Mouse (Mus musculus): ENCODE data around the gene Nmrk2. TPM values are rescaled to one million over a fixed set of nuclear protein-coding genes. Genes with fewer than 3 reads are reported as not detected.
A peak's percentile ranks its signal among the peaks of the same experiment; 100 is the strongest.
"Not testable (repeated sequence)": the region's sequence is repeated elsewhere in the genome, so short reads cannot be mapped to it uniquely, and the experiment has no call there.

The Nmrk2 gene
- polyA plus RNA-seq, 1 experiment from 2014 or later = not detected

DNA sequence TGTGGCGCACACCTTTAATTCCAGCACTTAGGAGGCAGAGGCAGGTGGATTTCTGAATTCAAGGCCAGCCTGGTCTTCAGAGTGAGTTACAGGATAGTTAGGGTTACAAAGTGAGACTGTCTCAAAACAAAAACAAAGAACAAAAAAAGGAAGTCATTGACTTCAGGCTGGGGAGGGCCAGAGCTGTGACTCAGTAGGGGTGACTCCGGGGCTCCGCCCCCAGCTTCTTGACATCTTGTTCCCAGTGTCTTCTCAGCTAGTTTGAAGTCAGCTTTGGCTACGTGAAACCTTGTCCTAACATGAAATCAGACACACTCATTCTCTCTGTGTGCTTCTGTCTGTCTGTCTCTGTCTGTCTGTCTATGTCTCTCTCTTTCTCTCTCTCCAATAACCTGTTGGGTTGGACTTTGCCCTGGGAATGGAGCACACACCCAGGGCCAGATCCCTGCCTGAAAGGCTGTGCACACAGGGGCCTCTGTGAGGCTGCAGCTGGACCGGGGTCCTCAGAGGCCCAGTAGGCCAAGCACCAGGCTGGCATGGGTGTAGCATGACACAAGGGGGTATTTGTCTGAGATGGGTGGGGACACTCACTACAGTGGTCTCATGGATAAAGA is 19.7 kb upstream of the Nmrk2 start:
- DNase-seq (ENCODE audit: low spot score) (no peak), ATAC-seq (replicated peaks; ENCODE audit: low FRiP score, low read depth) (no peak)
- Histone ChIP-seq H3K4me3 (replicated peaks; ENCODE audit: low read depth, low read length) (no peak overlapping the region), H3K36me3 (ENCODE audit: insufficient read depth, low read length) (no peaks in the 10 kb centered on the region), H3K4me1 (replicated peaks; ENCODE audit: insufficient read depth, low read length) (no peaks in the 10 kb centered on the region), H3K27ac (no peak overlapping the region), H3K27me3 (ENCODE audit: insufficient read depth, low read length) (no peaks in the 10 kb centered on the region), H3K4me2 (ENCODE audit: low read length) (no peak overlapping the region), H3K9me3 (replicated peaks; ENCODE audit: low read length) (no peaks in the 10 kb centered on the region), H3K9ac (ENCODE audit: low read depth, low read length) (no peak overlapping the region)
- WGBS = 86% methylated on average over 5 of the region's 5 CpGs
- TF ChIP-seq CTCF (IDR thresholded peaks at IDR 0.05; ENCODE audit: low read depth) = no peak

- H3K4me1 ChIP-seq (replicated peaks; ENCODE audit: insufficient read depth, low read length) = no peaks in the 10 kb centered on the region
- no peak overlapping the region for H3K9ac ChIP-seq (ENCODE audit: low read depth, low read length)
- no peak overlapping the region for H3K4me3 ChIP-seq (replicated peaks; ENCODE audit: low read depth, low read length)
- WGBS = 34% methylated on average over 7 of the region's 7 CpGs
- ATAC-seq (replicated peaks; ENCODE audit: low FRiP score, low read depth) (peak; percentile 79), DNase-seq (ENCODE audit: low spot score) (peak; percentile 62)
- H3K9me3 ChIP-seq (replicated peaks; ENCODE audit: low read length) = no peaks in the 10 kb centered on the region
- no peak overlapping the region for H3K4me2 ChIP-seq (ENCODE audit: low read length)
- no peaks in the 10 kb centered on the region for H3K27me3 ChIP-seq (ENCODE audit: insufficient read depth, low read length)
- TF ChIP-seq CTCF (IDR thresholded peaks at IDR 0.05; ENCODE audit: low read depth) = peak; percentile 86
- no peaks in the 10 kb centered on the region for H3K36me3 ChIP-seq (ENCODE audit: insufficient read depth, low read length)
- H3K27ac ChIP-seq = no peak overlapping the region
Observed at GRCm38 (mm10) chr10:81217964-81218363, 16.1 kb upstream of the Nmrk2 start.

DNA sequence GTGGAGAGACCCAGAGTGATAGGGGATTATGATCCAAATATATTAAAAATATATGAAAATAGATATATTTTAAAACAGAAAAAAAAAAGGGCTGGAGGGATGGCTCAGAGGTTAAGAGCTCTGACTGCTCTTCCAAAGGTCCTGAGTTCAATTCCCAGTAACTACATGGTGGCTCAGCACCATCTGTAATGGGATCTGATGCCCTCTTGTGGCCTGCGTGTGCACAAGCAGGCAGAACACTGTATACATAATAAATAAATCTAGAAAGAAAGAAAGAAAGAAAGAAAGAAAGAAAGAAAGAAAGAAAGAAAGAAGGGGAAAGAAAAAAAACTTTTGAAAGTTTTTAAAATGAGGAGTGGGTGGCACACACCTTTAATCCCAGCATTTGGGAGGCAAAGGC is 15.4 kb upstream of the Nmrk2 start:
- H3K27ac ChIP-seq; H3K4me3 ChIP-seq (replicated peaks; ENCODE audit: low read depth, low read length); ATAC-seq (replicated peaks; ENCODE audit: low FRiP score, low read depth); H3K4me1 ChIP-seq (replicated peaks; ENCODE audit: insufficient read depth, low read length); H3K9me3 ChIP-seq (replicated peaks; ENCODE audit: low read length); H3K9ac ChIP-seq (ENCODE audit: low read depth, low read length); H3K4me2 ChIP-seq (ENCODE audit: low read length); H3K36me3 ChIP-seq (ENCODE audit: insufficient read depth, low read length); H3K27me3 ChIP-seq (ENCODE audit: insufficient read depth, low read length): not testable (repeated sequence)
- WGBS = 19% methylated on average over 1 of the region's 1 CpGs
- peak; percentile 67 for TF ChIP-seq CTCF (IDR thresholded peaks at IDR 0.05; ENCODE audit: low read depth)
- peak; percentile 27 for DNase-seq (ENCODE audit: low spot score)

- H3K4me3 ChIP-seq (replicated peaks; ENCODE audit: low read depth, low read length) = no peak overlapping the region
- no peak overlapping the region for H3K27ac ChIP-seq
- ATAC-seq (replicated peaks; ENCODE audit: low FRiP score, low read depth) = no peak
- no peaks in the 10 kb centered on the region for H3K27me3 ChIP-seq (ENCODE audit: insufficient read depth, low read length)
- TF ChIP-seq CTCF (IDR thresholded peaks at IDR 0.05; ENCODE audit: low read depth) = no peak
- H3K9me3 ChIP-seq (replicated peaks; ENCODE audit: low read length) = no peaks in the 10 kb centered on the region
- H3K36me3 ChIP-seq (ENCODE audit: insufficient read depth, low read length) = no peaks in the 10 kb centered on the region
- no peak overlapping the region for H3K4me2 ChIP-seq (ENCODE audit: low read length)
- no peaks in the 10 kb centered on the region for H3K4me1 ChIP-seq (replicated peaks; ENCODE audit: insufficient read depth, low read length)
- WGBS = 82% methylated on average over 6 of the region's 6 CpGs
- DNase-seq (ENCODE audit: low spot score) = no peak
- no peak overlapping the region for H3K9ac ChIP-seq (ENCODE audit: low read depth, low read length)
Observed at GRCm38 (mm10) chr10:81216810-81217209, 15.0 kb upstream of the Nmrk2 start.

DNA sequence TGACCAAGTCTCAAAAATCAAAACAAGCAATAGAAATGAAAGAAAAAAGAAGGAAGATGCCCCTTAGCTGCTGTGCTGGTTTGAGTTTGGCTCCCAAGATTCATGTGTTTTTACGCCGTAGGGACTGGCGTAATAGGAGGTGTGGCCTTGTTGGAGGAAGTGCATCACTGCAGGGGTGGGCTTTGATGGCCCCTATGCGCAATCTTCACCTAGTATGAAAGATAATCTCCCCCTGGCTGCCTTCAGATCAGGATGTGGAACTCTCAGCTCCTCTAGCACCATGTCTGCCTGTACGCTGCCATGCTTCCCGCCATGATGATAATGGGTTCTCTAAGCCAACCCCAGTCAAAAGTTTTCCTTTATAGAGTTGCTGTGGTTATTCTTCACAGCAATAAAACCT is 14.4 kb upstream of the Nmrk2 start:
- Histone ChIP-seq H3K27me3 (ENCODE audit: insufficient read depth, low read length) (no peaks in the 10 kb centered on the region), H3K9ac (ENCODE audit: low read depth, low read length) (no peak overlapping the region), H3K4me2 (ENCODE audit: low read length) (no peak overlapping the region), H3K4me3 (replicated peaks; ENCODE audit: low read depth, low read length) (no peak overlapping the region), H3K9me3 (replicated peaks; ENCODE audit: low read length) (no peaks in the 10 kb centered on the region), H3K4me1 (replicated peaks; ENCODE audit: insufficient read depth, low read length) (no peaks in the 10 kb centered on the region), H3K27ac (no peak overlapping the region), H3K36me3 (ENCODE audit: insufficient read depth, low read length) (no peaks in the 10 kb centered on the region)
- ATAC-seq (replicated peaks; ENCODE audit: low FRiP score, low read depth) (no peak), DNase-seq (ENCODE audit: low spot score) (no peak)
- no peak for TF ChIP-seq CTCF (IDR thresholded peaks at IDR 0.05; ENCODE audit: low read depth)
- WGBS = 90% methylated on average over 6 of the region's 6 CpGs

- no peak overlapping the region for H3K4me2 ChIP-seq (ENCODE audit: low read length)
- peak; percentile 40; the same call in 1 of the 2 replicates for TF ChIP-seq CTCF (IDR thresholded peaks at IDR 0.05; ENCODE audit: low read depth)
- no peak overlapping the region for H3K9ac ChIP-seq (ENCODE audit: low read depth, low read length)
- no peaks in the 10 kb centered on the region for H3K27me3 ChIP-seq (ENCODE audit: insufficient read depth, low read length)
- DNase-seq (ENCODE audit: low spot score) (no peak), ATAC-seq (replicated peaks; ENCODE audit: low FRiP score, low read depth) (no peak)
- no peaks in the 10 kb centered on the region for H3K4me1 ChIP-seq (replicated peaks; ENCODE audit: insufficient read depth, low read length)
- H3K36me3 ChIP-seq (ENCODE audit: insufficient read depth, low read length) = no peaks in the 10 kb centered on the region
- H3K9me3 ChIP-seq (replicated peaks; ENCODE audit: low read length) = no peaks in the 10 kb centered on the region
- WGBS = over 99% methylated on average over 5 of the region's 5 CpGs
- H3K4me3 ChIP-seq (replicated peaks; ENCODE audit: low read depth, low read length) = no peak overlapping the region
- no peak overlapping the region for H3K27ac ChIP-seq
Observed at GRCm38 (mm10) chr10:81210154-81210553, 8.3 kb upstream of the Nmrk2 start.

DNA sequence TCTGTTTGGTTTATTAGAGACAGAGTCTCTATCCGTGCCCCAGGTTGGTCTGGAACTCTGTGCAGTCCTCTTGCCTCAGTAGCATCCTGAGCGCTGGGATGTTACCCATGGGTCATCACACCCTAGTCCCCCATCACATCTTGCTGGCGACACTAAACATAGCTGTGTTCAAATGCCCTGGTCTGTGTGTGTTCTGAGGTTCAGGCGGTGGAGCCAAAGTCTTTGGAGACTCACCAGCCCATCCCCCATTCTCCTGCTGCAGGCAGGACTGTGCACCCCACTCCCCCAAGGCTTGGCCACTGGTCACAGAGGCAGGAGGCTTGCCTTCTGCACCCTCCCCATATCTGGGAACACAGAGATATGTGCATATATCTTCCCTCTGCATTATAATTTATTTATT is 2.3 kb upstream of the Nmrk2 start:
- WGBS = 68% methylated on average over 4 of the region's 4 CpGs
- H3K27ac ChIP-seq = no peak overlapping the region

More for the DNA sequence above, 2.3 kb upstream of the Nmrk2 start:
- Histone ChIP-seq H3K4me3 (replicated peaks; ENCODE audit: low read depth, low read length) (no peak overlapping the region), H3K4me2 (ENCODE audit: low read length) (no peak overlapping the region), H3K4me1 (replicated peaks; ENCODE audit: insufficient read depth, low read length) (no peaks in the 10 kb centered on the region), H3K9me3 (replicated peaks; ENCODE audit: low read length) (no peaks in the 10 kb centered on the region), H3K36me3 (ENCODE audit: insufficient read depth, low read length) (no peaks in the 10 kb centered on the region), H3K27me3 (ENCODE audit: insufficient read depth, low read length) (no peaks in the 10 kb centered on the region), H3K9ac (ENCODE audit: low read depth, low read length) (no peak overlapping the region)
- TF ChIP-seq CTCF (IDR thresholded peaks at IDR 0.05; ENCODE audit: low read depth) = no peak
- ATAC-seq (replicated peaks; ENCODE audit: low FRiP score, low read depth) (0 out of 2 replicates have a peak, but pooled peaks have one; percentile 2), DNase-seq (ENCODE audit: low spot score) (no peak)
